Mouse (Mus musculus): ENCODE results near the gene Rptor. TPM values are rescaled to one million over a fixed set of nuclear protein-coding genes. Genes with fewer than 3 reads are reported as not detected.

Gene Rptor
- total RNA-seq (2023), result 84.0 TPM

DNA sequence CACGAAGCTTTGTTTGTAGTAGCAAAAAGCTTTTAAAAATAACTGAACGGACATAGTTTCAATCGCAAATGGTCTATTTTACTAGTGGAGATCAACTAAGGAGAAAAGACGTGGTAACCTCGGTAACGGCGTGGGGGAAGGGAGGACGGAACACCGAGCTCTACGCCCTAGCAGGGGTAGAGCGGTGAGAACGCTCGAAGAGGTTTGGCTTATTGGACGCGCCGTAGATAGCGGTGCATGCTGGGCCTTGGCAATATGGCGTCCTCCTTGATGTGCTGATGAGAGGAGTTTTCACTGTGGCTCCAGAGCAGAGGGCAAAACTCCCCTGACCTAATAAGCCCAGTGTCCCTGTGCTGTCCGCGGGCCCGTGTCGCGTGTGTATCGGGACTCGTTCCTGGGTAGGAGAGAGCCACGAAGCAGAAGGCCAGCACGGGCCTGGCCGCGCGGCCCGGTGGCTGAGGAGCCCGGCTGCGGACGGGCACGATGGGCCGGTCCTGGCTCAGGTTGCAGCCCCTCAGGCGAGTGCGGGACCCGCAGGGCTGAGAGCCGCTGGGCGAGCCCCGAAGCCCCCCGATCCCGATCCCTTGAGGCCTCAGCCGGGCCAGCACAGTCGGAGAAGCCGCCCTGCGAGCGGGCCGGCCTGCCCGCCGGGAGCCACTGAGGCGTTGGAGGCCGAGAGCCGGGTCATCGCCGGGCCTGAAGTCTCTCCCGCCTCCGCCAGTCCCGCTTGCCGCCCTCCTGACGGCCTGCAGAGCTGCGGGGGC lies at the start of gene Rptor:
TSS of gene Rptor (plus strand) at position 143 of the 764 bp plus-strand sequence.

GRCm38 (mm10) chr11:119913291-119913934 lies 310.7 kb downstream of the Rptor start, which contains the start of gene Chmp6:
Gene Chmp6 (plus strand): TSS chr11:119913441.

DNA sequence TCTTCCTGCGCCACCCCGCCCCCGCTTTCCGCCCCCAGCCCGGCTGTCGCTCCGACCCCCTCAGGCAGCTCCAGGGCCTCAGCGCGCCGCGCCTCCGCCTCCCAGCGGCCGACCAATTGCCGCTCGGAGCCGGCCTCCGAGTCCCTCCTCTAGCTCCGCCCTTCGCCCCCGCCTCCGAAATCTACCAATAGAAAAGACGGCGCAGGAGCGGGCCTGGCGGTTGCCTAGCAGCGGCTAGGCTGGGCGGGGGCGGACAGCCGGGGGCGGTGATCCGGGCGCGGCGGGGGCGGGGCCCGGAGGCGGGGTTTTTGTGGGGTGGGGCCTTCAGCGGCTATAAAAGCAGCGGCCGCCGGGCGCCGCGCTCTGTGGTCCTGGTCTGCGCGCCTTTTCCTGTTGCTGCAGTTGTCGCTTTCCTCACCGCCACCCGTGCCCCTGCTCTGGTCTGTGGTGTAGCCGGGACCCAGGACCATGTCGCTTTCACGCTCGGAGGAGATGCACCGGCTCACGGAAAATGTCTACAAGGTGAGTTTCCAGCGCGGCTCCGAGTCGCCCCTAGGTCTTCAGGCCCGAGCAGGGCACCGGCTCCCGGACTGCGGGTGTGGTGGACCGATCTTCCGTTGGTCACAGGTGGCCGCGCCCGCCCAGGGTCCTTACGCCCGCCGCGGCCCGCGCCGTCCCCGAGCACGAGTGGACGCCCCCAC lies 340.2 kb downstream of the Rptor start, which contains the start of gene Baiap2:
TSS of gene Baiap2 (plus strand) at position 37 of the 701 bp plus-strand sequence.

Other genes starting within 250 kb of the Rptor start
- gene Sgsh, start 247.4 kb upstream of the Rptor start, total RNA-seq (2023), result 19.6 TPM
- gene Slc26a11, start 247.3 kb upstream of the Rptor start, total RNA-seq (2023), result 24.2 TPM
- gene Rnf213, start 209.8 kb upstream of the Rptor start, total RNA-seq (2023), result 115 TPM
- gene Endov, start 111.6 kb upstream of the Rptor start, total RNA-seq (2023), result 32.0 TPM
- gene Nptx1, start 55.2 kb upstream of the Rptor start, total RNA-seq (2023), result 0.30 TPM

All from CD4-positive naive resting alpha-beta T cell, adult 57 days (primary cell).